Mouse (Mus musculus) retina, adult 2 months (tissue): ENCODE results near the gene Hmgcr.
A peak's percentile ranks its signal among the peaks of the same experiment; 100 is the strongest.

Source experiments
- DNase-seq: peaks from one replicate; pipeline ENCODE4 v3.0.0-alpha.2; 2012; ENCODE audit warnings: low read depth, low spot score

Hmgcr gene

GRCm38 (mm10) chr13:96670406-96671077 is at the start of gene Hmgcr:
Gene Hmgcr, minus strand, starts transcription at chr13:96670936.
- DNase-seq = peak; percentile 86

GRCm38 (mm10) chr13:96720003-96720402 is 49.3 kb upstream of the Hmgcr start:
- no peak for DNase-seq

- DNase-seq = no peak
These were observed 47.1 kb upstream of the Hmgcr start for GRCm38 (mm10) chr13:96717821-96718220.

- no peak for DNase-seq
These were observed 45.6 kb upstream of the Hmgcr start for GRCm38 (mm10) chr13:96716311-96716710.

- no peak for DNase-seq
These were observed 38.8 kb upstream of the Hmgcr start for GRCm38 (mm10) chr13:96709269-96710233.

- no peak for DNase-seq
These were observed 32.0 kb upstream of the Hmgcr start for GRCm38 (mm10) chr13:96702567-96703278.

DNA sequence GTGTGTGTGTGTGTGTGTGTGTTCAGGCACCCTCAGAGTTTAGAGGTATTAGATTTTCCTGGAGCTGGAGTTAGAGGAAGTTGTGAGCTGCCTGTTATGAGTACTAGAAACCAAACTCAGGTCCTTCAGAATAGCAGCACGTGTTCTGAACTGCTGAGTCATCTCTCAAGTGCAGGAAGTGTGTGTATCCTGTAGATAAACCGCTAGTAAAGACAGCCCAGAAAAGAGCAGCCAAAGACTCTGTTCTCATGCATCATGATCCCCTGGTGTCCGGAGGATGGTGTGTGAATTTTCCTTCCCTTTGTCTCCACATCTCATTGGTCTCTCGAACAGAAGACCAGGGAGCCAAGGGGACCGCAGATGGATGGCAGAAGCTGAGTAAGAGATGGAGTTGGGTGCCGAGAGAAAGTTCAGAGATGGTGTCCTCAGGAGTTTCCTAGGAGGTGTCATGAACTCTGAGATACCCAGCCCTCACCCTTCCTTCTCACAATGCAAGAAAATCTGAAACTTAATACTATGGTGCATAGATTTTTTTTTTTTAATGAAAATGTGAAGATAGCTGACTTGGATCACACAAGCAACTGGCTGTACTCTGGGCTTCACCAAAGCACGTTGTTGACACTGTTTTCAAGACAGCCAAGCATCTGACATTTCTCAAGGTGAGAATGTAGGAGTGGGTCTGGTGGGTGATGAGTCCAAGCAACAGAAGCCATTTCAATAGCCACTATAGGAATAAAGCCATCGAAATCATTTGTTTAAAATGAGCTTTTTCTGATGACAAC is 27.3 kb upstream of the Hmgcr start:
- DNase-seq = no peak

- no peak for DNase-seq
These were observed 24.7 kb upstream of the Hmgcr start for GRCm38 (mm10) chr13:96695428-96695827.

DNA sequence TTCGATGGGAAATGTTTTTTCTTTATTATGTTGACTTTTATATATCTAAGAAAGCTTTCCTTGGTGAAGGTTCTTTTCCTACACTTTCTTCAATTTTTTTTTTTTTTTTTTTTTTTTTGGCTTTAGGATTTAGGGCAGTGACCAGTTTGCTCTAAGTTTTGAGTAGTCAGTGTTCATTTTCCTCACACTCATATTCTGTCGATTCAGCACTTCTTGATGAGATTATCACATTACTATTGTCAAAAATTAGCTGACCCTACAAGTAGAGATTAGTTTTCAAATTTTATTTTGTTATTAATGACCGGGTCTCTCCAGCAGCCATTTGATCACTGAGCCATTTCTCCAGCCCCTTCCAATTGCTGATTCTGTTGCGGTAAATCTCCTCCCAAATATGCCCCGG is 19.2 kb upstream of the Hmgcr start:
- DNase-seq = no peak

GRCm38 (mm10) chr13:96687261-96687660 is 16.5 kb upstream of the Hmgcr start:
- DNase-seq = no peak

DNA sequence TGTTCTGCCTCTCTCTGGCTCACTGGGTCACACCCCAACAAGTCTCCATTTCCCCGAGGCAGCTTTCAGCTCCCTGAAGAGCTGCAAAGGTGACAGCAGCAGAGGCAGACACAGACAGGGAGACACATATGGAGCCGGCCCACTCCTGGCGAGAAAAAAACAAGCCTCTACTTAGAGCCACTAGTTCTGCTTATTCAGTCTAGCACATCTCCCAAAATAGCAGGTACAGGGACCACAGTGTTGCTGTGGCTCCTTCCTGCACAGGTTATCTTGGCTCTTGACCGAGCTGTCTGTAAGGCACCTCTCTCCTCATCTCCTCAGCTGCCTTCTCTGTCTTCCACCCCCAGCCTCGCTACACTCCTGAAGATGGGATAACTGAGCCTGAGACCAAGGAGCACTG is 14.0 kb upstream of the Hmgcr start:
- DNase-seq = no peak

GRCm38 (mm10) chr13:96681088-96681620 is 10.4 kb upstream of the Hmgcr start:
- no peak for DNase-seq

DNA sequence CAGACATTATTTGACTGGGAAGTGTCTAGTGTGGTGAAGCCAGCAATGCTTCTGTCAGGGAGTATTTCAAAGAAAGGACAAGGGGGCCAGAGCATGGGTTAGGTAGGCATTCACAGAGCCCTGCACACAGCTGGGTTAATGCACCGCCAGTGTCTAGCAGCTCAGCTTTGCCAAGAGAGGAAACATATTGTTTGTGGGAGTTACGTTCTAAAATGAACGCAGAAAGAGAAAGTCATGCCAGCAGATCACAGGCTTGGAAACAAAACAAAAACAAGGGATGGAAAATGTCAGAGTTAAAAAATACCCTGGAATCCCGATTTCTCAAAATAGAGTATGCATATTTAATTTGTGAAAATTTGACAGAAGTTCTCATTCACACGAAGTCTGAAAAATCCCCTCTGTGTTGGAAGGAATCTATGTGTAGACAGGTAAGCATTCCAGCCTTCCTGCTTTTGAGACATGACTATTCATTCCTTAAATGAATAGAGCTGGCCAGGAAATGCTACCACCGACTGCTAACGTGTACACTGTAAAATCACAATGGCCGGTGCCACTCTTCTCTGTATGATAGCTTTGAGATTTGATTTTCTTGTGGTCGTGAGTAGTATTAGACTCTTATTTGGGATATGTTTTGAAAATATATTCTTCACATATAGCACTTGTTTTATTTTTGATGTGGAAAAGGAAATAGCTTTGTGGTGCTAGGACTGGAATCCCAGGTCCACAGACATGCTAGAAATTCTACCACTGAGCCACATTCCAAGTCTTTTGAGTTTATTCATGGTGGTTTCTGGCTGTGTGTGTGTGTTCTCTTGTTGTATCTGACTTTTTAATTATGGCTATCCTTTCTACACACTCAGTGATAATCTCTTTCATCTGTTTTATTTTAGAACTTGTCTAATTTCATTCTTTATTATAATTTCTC is 9.7 kb upstream of the Hmgcr start:
- DNase-seq = no peak

- DNase-seq = no peak
These were observed 7.9 kb upstream of the Hmgcr start for GRCm38 (mm10) chr13:96678616-96679015.

GRCm38 (mm10) chr13:96677071-96677470 is 6.3 kb upstream of the Hmgcr start:
- DNase-seq = no peak

DNA sequence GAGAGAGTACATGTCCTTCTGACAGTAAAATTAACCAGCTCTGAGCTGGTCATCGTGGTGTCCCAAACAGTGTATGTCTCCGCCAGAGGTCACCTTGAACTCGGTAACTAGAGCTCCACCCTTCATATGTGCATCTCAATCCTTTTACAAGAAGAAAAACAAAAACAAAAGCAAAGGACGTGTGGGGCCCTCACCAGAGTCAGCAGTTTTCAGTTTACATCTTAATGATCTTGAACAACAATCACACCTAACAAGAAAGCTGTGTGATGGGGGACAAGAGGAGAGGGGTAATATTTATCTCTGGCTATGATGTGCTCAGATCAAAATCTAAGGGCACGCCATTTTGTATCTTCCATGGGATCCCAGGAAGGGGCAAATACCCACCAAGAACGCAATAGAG is 5.0 kb upstream of the Hmgcr start:
- no peak for DNase-seq

- no peak for DNase-seq
These were observed 3.1 kb upstream of the Hmgcr start for GRCm38 (mm10) chr13:96673817-96674216.

GRCm38 (mm10) chr13:96672276-96672675 is 1.5 kb upstream of the Hmgcr start:
- DNase-seq = no peak

GRCm38 (mm10) chr13:96671906-96672234 is 1.1 kb upstream of the Hmgcr start:
- no peak for DNase-seq
